Mouse (Mus musculus) liver, embryonic 12.5 days (tissue): ENCODE measurements around the gene Olfr1509. TPM values are rescaled to one million over a fixed set of nuclear protein-coding genes. Genes with fewer than 3 reads are reported as not detected.
"Not testable (repeated sequence)": the region's sequence is repeated elsewhere in the genome, so short reads cannot be mapped to it uniquely, and the experiment has no call there.

ENCODE experiments used
- ATAC-seq: fragments of 200-750 bp; cut with Nextera tagmentation; 2 replicates; pipeline ENCODE4 v1.8.0; 2017; ENCODE audit warnings: moderate number of reproducible peaks, mild to moderate bottlenecking, moderate library complexity
- H3K27ac ChIP-seq: fragments of 300-500 bp; sonication (generic); 2 replicates; pipeline ENCODE4 v1.5.1; 2016; ENCODE audit warnings: mild to moderate bottlenecking
- H3K27me3 ChIP-seq: fragments of 300-500 bp; sonication (generic); replicated peaks from 2 replicates; pipeline ENCODE4 v1.6.1; 2016; ENCODE audit warnings: mild to moderate bottlenecking, moderate library complexity
- H3K36me3 ChIP-seq: fragments of 300-500 bp; sonication (generic); 2 replicates; pipeline ENCODE4 v1.6.1; 2016; ENCODE audit warnings: mild to moderate bottlenecking, moderate library complexity
- H3K4me1 ChIP-seq: fragments of 300-500 bp; sonication (generic); 2 replicates; pipeline ENCODE4 v1.6.1; 2016
- H3K4me2 ChIP-seq: fragments of 300-500 bp; sonication (generic); 2 replicates; pipeline ENCODE4 v1.6.1; 2016; ENCODE audit warnings: mild to moderate bottlenecking, moderate library complexity
- H3K4me3 ChIP-seq: fragments of 300-500 bp; sonication (generic); 2 replicates; pipeline ENCODE4 v1.5.1; 2016; ENCODE audit warnings: mild to moderate bottlenecking, moderate library complexity
- H3K9ac ChIP-seq: fragments of 300-500 bp; sonication (generic); 2 replicates; pipeline ENCODE4 v1.6.1; 2016; ENCODE audit warnings: mild to moderate bottlenecking, moderate library complexity
- H3K9me3 ChIP-seq: fragments of 300-500 bp; sonication (generic); replicated peaks from 2 replicates; pipeline ENCODE4 v1.6.1; 2016; ENCODE audit warnings: mild to moderate bottlenecking, moderate library complexity
- WGBS: fragments of 180-500 bp; shearing (Covaris S2); methylation state at CpG from one replicate; pipeline ENCODE4 v1.1.7; 2016; ENCODE audit not compliant: insufficient replicate concordance; 5-methylcytosine and 5-hydroxymethylcytosine counted together
- polyA plus RNA-seq: library from polyadenylated mRNA; unstranded; fragments of >200 nt; fragmentation: Nextera tagmentation; extraction: Ambion mirVana; gene quantifications from 2 replicates; pipeline ENCODE4 v1.2.1, GENCODE M21; 2016

Gene Olfr1509
- polyA plus RNA-seq, result not detected in 2 replicates

GRCm38 (mm10) chr14:52442690-52443089, at the start of gene Olfr1509:
Gene Olfr1509, plus strand, starts transcription at chr14:52442990.
- Histone ChIP-seq H3K9me3 (no peaks in the 10 kb centered on the region), H3K36me3 (no peaks in the 10 kb centered on the region), H3K4me1 (no peaks in the 10 kb centered on the region), H3K27me3 (no peaks in the 10 kb centered on the region), H3K27ac (no peak within 1 kb of the TSS), H3K4me3 (no peak within 1 kb of the TSS), H3K4me2 (no peak within 1 kb of the TSS), H3K9ac (no peak within 1 kb of the TSS)
- no peak for ATAC-seq

- Histone ChIP-seq H3K4me2 (no peak within 1 kb of the TSS), H3K27me3 (no peaks in the 10 kb centered on the region), H3K9ac (no peak within 1 kb of the TSS), H3K36me3 (no peaks in the 10 kb centered on the region), H3K9me3 (no peaks in the 10 kb centered on the region), H3K4me3 (no peak within 1 kb of the TSS), H3K27ac (no peak within 1 kb of the TSS), H3K4me1 (no peaks in the 10 kb centered on the region)
- WGBS, result 55% methylated on average over 4 of the region's 4 CpGs
- ATAC-seq, result no peak
These were observed 45.5 kb upstream of the Olfr1509 start, which contains the start of gene Olfr1511 for GRCm38 (mm10) chr14:52397279-52397678. Gene Olfr1511, minus strand, starts transcription at chr14:52397379.

GRCm38 (mm10) chr14:52410142-52410919, 32.5 kb upstream of the Olfr1509 start:
- WGBS, result 53% methylated on average over 7 of the region's 10 CpGs
- not testable (repeated sequence) for H3K27ac ChIP-seq, H3K9me3 ChIP-seq, ATAC-seq, H3K4me3 ChIP-seq, H3K4me2 ChIP-seq, H3K9ac ChIP-seq, H3K36me3 ChIP-seq, H3K27me3 ChIP-seq, H3K4me1 ChIP-seq

GRCm38 (mm10) chr14:52414273-52414672, 28.5 kb upstream of the Olfr1509 start, which contains the start of gene Olfr1510:
Gene Olfr1510, minus strand, starts transcription at chr14:52414373.
- H3K36me3 ChIP-seq, result no peaks in the 10 kb centered on the region
- ATAC-seq, result no peak
- no peak within 1 kb of the TSS for H3K9ac ChIP-seq
- no peak within 1 kb of the TSS for H3K4me2 ChIP-seq
- H3K27ac ChIP-seq, result no peak within 1 kb of the TSS
- WGBS, result 64% methylated on average over 3 of the region's 3 CpGs
- H3K9me3 ChIP-seq, result no peaks in the 10 kb centered on the region
- no peak within 1 kb of the TSS for H3K4me3 ChIP-seq
- no peaks in the 10 kb centered on the region for H3K27me3 ChIP-seq
- H3K4me1 ChIP-seq, result no peaks in the 10 kb centered on the region

GRCm38 (mm10) chr14:52427686-52428085, 15.1 kb upstream of the Olfr1509 start:
- no peak for ATAC-seq
- Histone ChIP-seq H3K9me3 (no peaks in the 10 kb centered on the region), H3K4me2 (no peak overlapping the region), H3K4me3 (no peak overlapping the region), H3K9ac (no peak overlapping the region), H3K4me1 (no peaks in the 10 kb centered on the region), H3K27me3 (no peaks in the 10 kb centered on the region), H3K36me3 (no peaks in the 10 kb centered on the region), H3K27ac (no peak overlapping the region)
- WGBS, result 70% methylated on average over 1 of the region's 1 CpGs

- ATAC-seq, result no peak; the same call in 1 of the 2 replicates
- no peak overlapping the region for H3K4me3 ChIP-seq
- no peak overlapping the region for H3K9ac ChIP-seq
- 0 out of 2 replicates have a peak, but pooled peaks cover 2% of the 10 kb centered on the region for H3K4me1 ChIP-seq
- H3K36me3 ChIP-seq, result no peaks in the 10 kb centered on the region
- H3K27me3 ChIP-seq, result no peaks in the 10 kb centered on the region
- H3K27ac ChIP-seq, result no peak overlapping the region
- WGBS, result 36% methylated on average over 8 of the region's 8 CpGs
- no peaks in the 10 kb centered on the region for H3K9me3 ChIP-seq
- H3K4me2 ChIP-seq, result no peak overlapping the region
These were observed 8.3 kb downstream of the Olfr1509 start for GRCm38 (mm10) chr14:52451138-52451537.

- H3K9me3 ChIP-seq, result no peaks in the 10 kb centered on the region
- ATAC-seq, result no peak
- H3K27me3 ChIP-seq, result no peaks in the 10 kb centered on the region
- no peaks in the 10 kb centered on the region for H3K36me3 ChIP-seq
- no peak overlapping the region for H3K4me2 ChIP-seq
- H3K4me3 ChIP-seq, result no peak overlapping the region
- no peak overlapping the region for H3K9ac ChIP-seq
- H3K4me1 ChIP-seq, result no peaks in the 10 kb centered on the region
- no peak overlapping the region for H3K27ac ChIP-seq
These were observed 19.1 kb downstream of the Olfr1509 start for GRCm38 (mm10) chr14:52461928-52462327.

GRCm38 (mm10) chr14:52465738-52466137, 22.9 kb downstream of the Olfr1509 start:
- Histone ChIP-seq H3K27ac (no peak overlapping the region), H3K4me1 (no peaks in the 10 kb centered on the region), H3K4me2 (no peak overlapping the region), H3K4me3 (no peak overlapping the region), H3K9ac (no peak overlapping the region), H3K36me3 (no peaks in the 10 kb centered on the region), H3K9me3 (no peaks in the 10 kb centered on the region), H3K27me3 (no peaks in the 10 kb centered on the region)
- no peak for ATAC-seq
- whole genome bisulfite sequencing, result 72% methylated on average over 1 of the region's 1 CpGs

- ATAC-seq, result no peak
- WGBS, result 43% methylated on average over 2 of the region's 2 CpGs
- no peak within 1 kb of the TSS for H3K27ac ChIP-seq
- H3K4me3 ChIP-seq, result no peak within 1 kb of the TSS
- no peaks in the 10 kb centered on the region for H3K27me3 ChIP-seq
- H3K4me1 ChIP-seq, result no peaks in the 10 kb centered on the region
- no peak within 1 kb of the TSS for H3K4me2 ChIP-seq
- H3K9ac ChIP-seq, result no peak within 1 kb of the TSS
- no peaks in the 10 kb centered on the region for H3K9me3 ChIP-seq
- H3K36me3 ChIP-seq, result no peaks in the 10 kb centered on the region
These were observed 24.6 kb downstream of the Olfr1509 start, which contains the start of gene Olfr1508 for GRCm38 (mm10) chr14:52467395-52467794. Gene Olfr1508, minus strand, starts transcription at chr14:52467495.

GRCm38 (mm10) chr14:52495516-52495915, 52.7 kb downstream of the Olfr1509 start, which contains the start of gene Olfr1507:
Gene Olfr1507, minus strand, starts transcription at chr14:52495749.
- H3K36me3 ChIP-seq, result no peaks in the 10 kb centered on the region
- no peak within 1 kb of the TSS for H3K4me2 ChIP-seq
- H3K9me3 ChIP-seq, result peaks cover 3% of the 10 kb centered on the region; the same call in 1 of the 2 replicates
- H3K27me3 ChIP-seq, result no peaks in the 10 kb centered on the region
- no peak within 1 kb of the TSS for H3K27ac ChIP-seq
- no peak for ATAC-seq
- H3K4me1 ChIP-seq, result no peaks in the 10 kb centered on the region
- WGBS, result 69% methylated on average over 4 of the region's 4 CpGs
- no peak within 1 kb of the TSS for H3K9ac ChIP-seq
- no peak within 1 kb of the TSS for H3K4me3 ChIP-seq
